Mouse (Mus musculus): ENCODE data around the gene Rdx. TPM values are rescaled to one million over a fixed set of nuclear protein-coding genes. Genes with fewer than 3 reads are reported as not detected.

Rdx gene
- polyA plus RNA-seq (2017; shearing (Covaris generic)) = 99.8 TPM

DNA sequence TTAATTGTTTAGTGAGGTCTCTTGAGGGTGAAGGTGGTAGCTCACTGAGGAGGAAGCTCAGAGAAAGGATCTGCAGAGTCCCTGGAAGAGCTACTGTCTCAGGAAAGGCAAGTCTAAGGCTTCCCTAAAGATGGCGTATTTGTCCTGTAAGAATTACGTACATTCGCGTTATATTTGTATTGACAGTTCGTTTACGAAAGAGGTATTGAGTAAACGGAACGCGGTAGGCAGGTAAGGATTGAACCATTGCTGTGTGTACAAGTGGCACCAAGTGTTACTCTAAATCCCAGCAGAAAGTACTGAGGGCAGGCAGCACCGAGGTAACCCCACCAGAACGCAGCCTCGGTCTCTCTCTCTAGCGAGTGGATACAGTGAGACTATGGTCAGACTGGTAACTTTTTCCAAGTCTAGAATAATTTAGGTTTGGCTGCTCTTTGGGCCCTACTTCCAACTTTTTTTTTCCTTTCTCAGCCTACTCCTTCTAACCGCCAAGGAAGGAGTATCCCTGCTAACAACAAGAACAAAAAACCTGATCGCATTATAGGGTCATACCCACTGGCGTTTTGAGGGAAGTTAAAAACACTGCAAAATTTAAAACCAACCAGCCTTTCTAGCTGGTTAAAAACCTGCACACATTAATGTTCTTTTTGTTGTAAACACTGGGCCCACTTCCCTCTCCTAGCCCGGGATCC, at the start of gene Rdx:
Rdx (plus strand) TSS at position 45 of the 692 bp plus-strand sequence.

Other genes with a start within 250 kb of the Rdx start
- 26.0 TPM for gene Fdx1, start 83.6 kb upstream of the Rdx start, polyA plus RNA-seq (2017; shearing (Covaris generic))
- gene Zc3h12c, start 121.4 kb downstream of the Rdx start, polyA plus RNA-seq (2017; shearing (Covaris generic)) = 0.11 TPM